Mouse (Mus musculus): ENCODE measurements around the gene Fbxo40.

GRCm38 (mm10) chr16:36925351-36925750, 64.9 kb downstream of the Fbxo40 start:
- no peak for TF ChIP-seq EP300 (IDR thresholded peaks at IDR 0.05; ENCODE audit: low read depth)
- TF ChIP-seq CTCF (IDR thresholded peaks at IDR 0.05; ENCODE audit: low read depth), result no peak

All from liver, embryonic 14.5 days (tissue).